Mouse (Mus musculus) C2C12 (cell line): ENCODE data around the gene Gm49358. TPM values are rescaled to one million over a fixed set of nuclear protein-coding genes. Genes with fewer than 3 reads are reported as not detected.
A peak's percentile ranks its signal among the peaks of the same experiment; 100 is the strongest.

Source experiments
- H3K27me3 ChIP-seq: one replicate; pipeline ENCODE4 v1.6.1; 2011; ENCODE audit not compliant: control insufficient read depth, insufficient read depth, insufficient read length
- H3K36me3 ChIP-seq: one replicate; pipeline ENCODE4 v1.6.1; 2011; ENCODE audit not compliant: control insufficient read depth, insufficient read depth
- H3K4me3 ChIP-seq: one replicate; pipeline ENCODE4 v1.5.1; 2011; ENCODE audit warnings: mild to moderate bottlenecking, control low read depth; ENCODE audit not compliant: poor library complexity, insufficient read depth, severe bottlenecking
- H3K79me2 ChIP-seq: one replicate; pipeline ENCODE4 v1.6.1; 2011; ENCODE audit not compliant: control insufficient read depth, insufficient read depth
- H3K79me3 ChIP-seq: one replicate; pipeline ENCODE4 v1.6.1; 2011; ENCODE audit warnings: low read depth, control low read depth
- H3ac ChIP-seq: one replicate; pipeline ENCODE3; 2011; ENCODE audit warnings: low read depth; ENCODE audit not compliant: control insufficient read depth, insufficient read length
- CEBPB ChIP-seq: IDR thresholded peaks from one replicate; pipeline ENCODE4 v1.6.1; 2011; ENCODE audit warnings: low read depth, mild to moderate bottlenecking, control low read depth, moderate library complexity
- CTCF ChIP-seq: IDR thresholded peaks from one replicate; pipeline ENCODE4 v1.5.1; 2011; ENCODE audit not compliant: control insufficient read depth, insufficient read depth, insufficient read length
- FOSL1 ChIP-seq: IDR thresholded peaks from one replicate; pipeline ENCODE4 v1.8.0; 2011; ENCODE audit warnings: mild to moderate bottlenecking, low read length; ENCODE audit not compliant: poor library complexity, insufficient read depth, severe bottlenecking
- MAX ChIP-seq: IDR thresholded peaks from one replicate; pipeline ENCODE4 v1.6.1; 2011; ENCODE audit warnings: mild to moderate bottlenecking, control low read depth
- MYOD1 ChIP-seq: IDR thresholded peaks from one replicate; pipeline ENCODE4 v1.6.1; 2011; ENCODE audit warnings: low read depth; ENCODE audit not compliant: control insufficient read depth, insufficient read length
- MYOG ChIP-seq: IDR thresholded peaks from one replicate; pipeline ENCODE4 v1.6.1; 2011; ENCODE audit not compliant: control insufficient read depth, insufficient read length; ENCODE audit errors: extremely low read depth
- USF1 ChIP-seq: IDR thresholded peaks from one replicate; pipeline ENCODE4 v1.6.1; 2011; ENCODE audit warnings: low read depth, mild to moderate bottlenecking, control low read depth, moderate library complexity
- polyA plus RNA-seq: library from polyadenylated mRNA; unstranded; fragments of >200 nt; fragmentation: generic; extraction: Trizol; gene quantifications from one replicate; pipeline ENCODE4 v1.2.1, GENCODE M21; 2012; ENCODE audit warnings: missing spikeins

Gene Gm49358
- polyA plus RNA-seq, 1 experiment, result not detected

- TF ChIP-seq MAX (peak; percentile 62), MYOD1 (peak; percentile 73), MYOG (no peak), FOSL1 (peak; percentile 65)
- Histone ChIP-seq H3K79me2 (no peaks in the 10 kb centered on the region), H3K27me3 (no peaks in the 10 kb centered on the region), H3K36me3 (no peaks in the 10 kb centered on the region), H3K4me3 (no peak overlapping the region), H3K79me3 (no peaks in the 10 kb centered on the region), H3ac (no peak overlapping the region)
Measured at GRCm38 (mm10) chr10:86772231-86772631, 8.5 kb downstream of the Gm49358 start.

- Histone ChIP-seq H3K79me3 (no peaks in the 10 kb centered on the region), H3K4me3 (no peak overlapping the region), H3K27me3 (no peaks in the 10 kb centered on the region), H3K79me2 (no peaks in the 10 kb centered on the region), H3K36me3 (no peaks in the 10 kb centered on the region), H3ac (no peak overlapping the region)
- TF ChIP-seq USF1 (no peak), MAX (no peak), CTCF (no peak), MYOD1 (no peak), CEBPB (no peak), MYOG (no peak), FOSL1 (no peak)
Measured at GRCm38 (mm10) chr10:86773360-86773759, 9.6 kb downstream of the Gm49358 start.

- H3K36me3 ChIP-seq, result no peaks in the 10 kb centered on the region
- H3K4me3 ChIP-seq, result no peak overlapping the region
- no peaks in the 10 kb centered on the region for H3K27me3 ChIP-seq
- no peak for TF ChIP-seq MYOG
- TF ChIP-seq USF1, result no peak
- TF ChIP-seq MYOD1, result no peak
- H3K79me2 ChIP-seq, result peaks cover 24% of the 10 kb centered on the region
- H3K79me3 ChIP-seq, result peaks cover 21% of the 10 kb centered on the region
- no peak overlapping the region for H3ac ChIP-seq
Measured at GRCm38 (mm10) chr10:86776281-86776680, 12.5 kb downstream of the Gm49358 start.

GRCm38 (mm10) chr10:86777614-86778319 lies 14.0 kb downstream of the Gm49358 start:
- Histone ChIP-seq H3K79me2 (peaks cover 39% of the 10 kb centered on the region), H3K27me3 (no peaks in the 10 kb centered on the region), H3ac (peak overlapping the region; percentile 45), H3K4me3 (no peak overlapping the region), H3K79me3 (peaks cover 35% of the 10 kb centered on the region), H3K36me3 (no peaks in the 10 kb centered on the region)
- no peak for TF ChIP-seq CTCF
- TF ChIP-seq USF1, result no peak
- TF ChIP-seq MAX, result no peak
- TF ChIP-seq MYOG, result no peak
- TF ChIP-seq FOSL1, result no peak
- TF ChIP-seq MYOD1, result no peak
- no peak for TF ChIP-seq CEBPB

- peak within 1 kb of the TSS; percentile 88 for H3ac ChIP-seq
- no peaks in the 10 kb centered on the region for H3K27me3 ChIP-seq
- H3K79me2 ChIP-seq, result peaks cover 47% of the 10 kb centered on the region
- peak within 1 kb of the TSS; percentile 75 for H3K4me3 ChIP-seq
- no peaks in the 10 kb centered on the region for H3K36me3 ChIP-seq
- peak; percentile 66 for TF ChIP-seq CEBPB
- TF ChIP-seq MAX, result peak; percentile 79
- no peak for TF ChIP-seq CTCF
- TF ChIP-seq FOSL1, result peak; percentile 80
- peak; percentile 47 for TF ChIP-seq USF1
- peaks cover 43% of the 10 kb centered on the region for H3K79me3 ChIP-seq
Measured at GRCm38 (mm10) chr10:86778398-86779116, 14.8 kb downstream of the Gm49358 start, which contains the start of gene Nt5dc3. TSS of gene Nt5dc3 (plus strand) at chr10:86779005.
